Mouse (Mus musculus) heart, adult 2 months (tissue): Measurements from ENCODE around the gene Ralb.

Source experiments
- CTCF ChIP-seq: fragments of 200-600 bp; IDR thresholded peaks from 2 replicates; pipeline ENCODE4 v1.8.1; 2022; ENCODE audit warnings: antibody characterized with exemption, mild to moderate bottlenecking, moderate library complexity
- EP300 ChIP-seq: fragments of 200-500 bp; IDR thresholded peaks from 2 replicates; pipeline ENCODE4 v1.6.1; 2011; ENCODE audit warnings: low read depth, low read length, control low read depth; ENCODE audit not compliant: insufficient read depth

DNA sequence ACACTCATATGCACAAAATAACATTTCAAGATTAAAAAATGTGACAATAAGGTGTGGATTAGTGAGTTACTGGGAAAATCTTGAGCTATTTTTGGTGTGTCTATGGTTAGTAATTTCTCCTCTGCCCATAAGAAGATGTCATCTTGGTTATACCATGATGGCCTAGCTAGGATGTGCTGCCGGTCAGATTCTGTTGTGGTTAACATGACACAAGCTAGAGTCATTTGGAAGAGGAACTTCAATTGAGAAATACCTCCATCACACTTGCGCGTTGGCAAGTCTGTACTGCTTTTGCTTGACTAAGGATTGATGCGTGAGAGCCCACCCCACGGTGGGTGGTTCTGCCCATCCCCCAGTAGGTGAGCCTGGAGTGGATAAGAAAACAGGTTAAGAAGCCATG lies 29.7 kb upstream of the Ralb start:
- TF ChIP-seq CTCF (no peak), EP300 (no peak)
